Mouse (Mus musculus): ENCODE data around the gene Hdgfl2.

DNA sequence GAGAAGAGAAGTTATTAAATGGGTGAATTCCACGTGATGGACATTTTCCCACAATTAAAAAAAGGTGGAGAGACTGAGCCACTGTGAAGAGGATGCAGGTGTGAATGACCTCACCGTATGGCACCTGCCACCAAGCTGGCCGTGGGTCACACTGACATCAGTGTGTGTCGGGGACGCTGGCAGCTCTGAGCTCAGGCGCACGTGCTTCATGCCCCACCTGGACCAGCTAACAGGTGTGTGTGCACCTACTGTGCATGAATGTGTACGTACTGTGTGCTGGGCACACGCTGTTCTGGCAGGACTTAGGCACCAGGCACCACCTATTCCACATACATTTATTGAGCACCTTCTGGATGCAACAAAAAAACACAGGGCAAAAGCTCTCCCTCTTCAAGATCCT, 65.1 kb downstream of the Hdgfl2 start:
- TF ChIP-seq POLR2A (IDR thresholded peaks at IDR 0.05; ENCODE audit: control insufficient read depth, low read depth, low read length) (no peak), CTCF (IDR thresholded peaks at IDR 0.05; ENCODE audit: control insufficient read depth, insufficient read depth, insufficient replicate concordance, low read depth, low read length) (no peak)

Measured in testis, adult 2 months (tissue).